9 mouse cellular contexts compared by ENCODE assay signal in the genomic region with DNA sequence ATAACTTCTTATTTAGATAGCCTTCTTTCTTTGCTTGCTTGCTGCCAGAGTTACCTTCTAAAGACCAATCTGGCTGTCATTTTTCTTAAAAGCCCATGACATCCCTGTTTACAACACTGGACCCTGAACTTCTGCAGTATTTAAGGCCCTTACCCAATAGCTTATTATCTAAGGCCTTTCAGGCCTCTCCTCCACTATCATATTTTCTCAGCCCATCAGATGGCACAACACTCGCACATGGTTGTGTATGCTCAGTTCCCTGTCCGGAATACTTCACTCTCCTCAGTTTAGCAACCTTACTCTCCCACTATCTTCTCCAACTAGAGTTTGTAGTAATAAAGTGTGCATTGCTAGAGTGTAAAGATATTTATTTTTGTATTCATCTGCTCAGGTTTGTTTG. TPM values are rescaled to one million over a fixed set of nuclear protein-coding genes. Genes with fewer than 3 reads are reported as not detected.
DNase-seq lines count a peak whose midpoint lies in the region; ATAC-seq and TF ChIP-seq lines count a peak whose summit lies in the region.
"Had no signal": no experiment of that assay in that cellular context is flagged by ENCODE, and none has a peak within 500 bp of the region (broad histone marks: within the 10 kb centered on the region; RNA-seq: fewer than 3 reads in every experiment).

No protein-coding gene starts in this region.

- peak overlapping the region; percentile 95 for H3K27ac ChIP-seq in gastrocnemius, adult 2 months
- no peak overlapping the region for H3K27ac ChIP-seq in hindbrain, embryonic 11.5 days (ENCODE audit: low read depth, low read length)

- intact Hi-C loops in gastrocnemius, adult 2 months (cut with DNase I), result loop anchor here (10.0 kb wide), 1 partner anchor 1624 kb away; the partner anchor contains the start of gene Trim44

- ATAC-seq in hindbrain, embryonic 11.5 days (ENCODE audit: low FRiP score), result no peak
- peak; percentile 66 for ATAC-seq in megakaryocyte progenitor cell, adult 5-6 weeks (replicated peaks; ENCODE audit: poor library complexity)

- no peaks in the 10 kb centered on the region for H3K4me1 ChIP-seq in hindbrain, embryonic 11.5 days (replicated peaks; ENCODE audit: control insufficient read depth, insufficient read depth, low read length)

- H3K9me3 ChIP-seq in hindbrain, embryonic 11.5 days (ENCODE audit: control insufficient read depth, low read length), result no peaks in the 10 kb centered on the region

- 84% methylated on average over 2 of the region's 2 CpGs for WGBS in hindbrain, embryonic 11.5 days

- H3K27me3 ChIP-seq in hindbrain, embryonic 11.5 days (ENCODE audit: control insufficient read depth, insufficient read depth, low read length), result no peaks in the 10 kb centered on the region

- no peaks in the 10 kb centered on the region for H3K36me3 ChIP-seq in hindbrain, embryonic 11.5 days (ENCODE audit: control insufficient read depth, insufficient read depth, low read length)

- 0 out of 2 replicates have a peak overlapping the region, but pooled peaks have one; percentile 82 for H3K4me2 ChIP-seq in hindbrain, embryonic 11.5 days (replicated peaks; ENCODE audit: low read depth, low read length)

- H3K9ac ChIP-seq in hindbrain, embryonic 11.5 days (ENCODE audit: low read depth, low read length), result no peak overlapping the region

- H3K4me3 ChIP-seq in gastrocnemius, adult 2 months, result peak overlapping the region; percentile 90
- no peak overlapping the region for H3K4me3 ChIP-seq in hindbrain, embryonic 11.5 days (ENCODE audit: low read depth, low read length)

- no peak for TF ChIP-seq CTCF in gastrocnemius, adult 2 months (IDR thresholded peaks at IDR 0.05)

- no peak for DNase-seq in gastrocnemius, adult 2 months
- DNase-seq in gastrocnemius, adult 8-10 months (ENCODE audit: low spot score in 2 of 2), result no peak
- peak; percentile 27 for DNase-seq in c-Kit-negative CD71-positive TER-119-positive erythroid progenitor cells, embryonic 14.5 days (ENCODE audit: low read depth, low spot score)
- no peak for DNase-seq in hindbrain, embryonic 11.5 days (ENCODE audit: low spot score)
- no peak for DNase-seq in embryo, embryonic 10 days (ENCODE audit: low spot score)
- no peak for DNase-seq in right cerebral cortex, adult 2 months (ENCODE audit: low spot score in 2 of 2)
- DNase-seq in thymus, adult 18-20 months, result no peak
- DNase-seq: cerebellum, adult 8-10 months had no signal

RNA-seq across cellular contexts. Expression of gene 4931422A03Rik, which starts 0.9 kb away (rescaled TPM):
- total RNA-seq in gastrocnemius, adult 2 months (2021), result not detected
- total RNA-seq in gastrocnemius, adult 8-10 months (2022), result not detected
- 1.9 and 2.5 TPM in 2 replicates for polyA plus RNA-seq in hindbrain, embryonic 11.5 days (2014; fragmentation: Nextera tagmentation; extraction: Ambion mirVana)
- 1.0 and 2.2 TPM in 2 replicates for total RNA-seq in megakaryocyte progenitor cell, adult 5-6 weeks (2015)
- 0.17 TPM in 1 of 2 replicates, not detected in the other for total RNA-seq in megakaryocyte progenitor cell, adult 5-6 weeks (2017)

RNA-seq across cellular contexts. Expression of gene Fbxo3, which starts 1.6 kb away (rescaled TPM):
- 10 to 100 TPM; 47.5 to 53.9 TPM for total RNA-seq in gastrocnemius, adult 2 months (2021)
- total RNA-seq in gastrocnemius, adult 8-10 months (2022), result 10 to 100 TPM; 46.4 to 51.8 (median 49.5) TPM
- 59.9 and 61.4 TPM in 2 replicates for polyA plus RNA-seq in hindbrain, embryonic 11.5 days (2014; fragmentation: Nextera tagmentation; extraction: Ambion mirVana)
- total RNA-seq in megakaryocyte progenitor cell, adult 5-6 weeks (2015), result 64.8 and 74.2 TPM in 2 replicates
- total RNA-seq in megakaryocyte progenitor cell, adult 5-6 weeks (2017), result 61.5 and 70.9 TPM in 2 replicates

RNA-seq across cellular contexts. Expression of gene Gm10912, which starts 36.6 kb away (rescaled TPM):
- total RNA-seq in gastrocnemius, adult 2 months (2021), result under 1 TPM; 0.36 to 0.38 TPM
- under 1 TPM; 0.15 to 0.75 (median 0.44) TPM for total RNA-seq in gastrocnemius, adult 8-10 months (2022)
- not detected in 2 replicates for polyA plus RNA-seq in hindbrain, embryonic 11.5 days (2014; fragmentation: Nextera tagmentation; extraction: Ambion mirVana)
- total RNA-seq in megakaryocyte progenitor cell, adult 5-6 weeks (2015), result not detected in 2 replicates
- 0.04 and 0.24 TPM in 2 replicates for total RNA-seq in megakaryocyte progenitor cell, adult 5-6 weeks (2017)

RNA-seq across cellular contexts. Expression of gene Gm10799, which starts 39.3 kb away (rescaled TPM):
- not detected for total RNA-seq in gastrocnemius, adult 2 months (2021)
- not detected for total RNA-seq in gastrocnemius, adult 8-10 months (2022)
- polyA plus RNA-seq in hindbrain, embryonic 11.5 days (2014; fragmentation: Nextera tagmentation; extraction: Ambion mirVana), result not detected in 2 replicates
- total RNA-seq in megakaryocyte progenitor cell, adult 5-6 weeks (2015), result not detected in 2 replicates
- total RNA-seq in megakaryocyte progenitor cell, adult 5-6 weeks (2017), result not detected in 2 replicates

RNA-seq across cellular contexts. Expression of gene Cd59b, which starts 40.6 kb away (rescaled TPM):
- total RNA-seq in gastrocnemius, adult 2 months (2021), result 1 to 10 TPM; 1.7 to 4.2 TPM
- total RNA-seq in gastrocnemius, adult 8-10 months (2022), result 1 to 10 TPM; 1.2 to 2.8 (median 2.1) TPM
- 4.3 and 4.8 TPM in 2 replicates for polyA plus RNA-seq in hindbrain, embryonic 11.5 days (2014; fragmentation: Nextera tagmentation; extraction: Ambion mirVana)
- total RNA-seq in megakaryocyte progenitor cell, adult 5-6 weeks (2015), result 1.1 and 2.2 TPM in 2 replicates
- 0.62 and 4.1 TPM in 2 replicates for total RNA-seq in megakaryocyte progenitor cell, adult 5-6 weeks (2017)
